Mouse (Mus musculus): ENCODE results near the gene Gorasp2.

The Gorasp2 gene

GRCm38 (mm10) chr2:70660887-70661714 is at the start of gene Gorasp2:
Gene Gorasp2 (plus strand): TSS chr2:70661576.
- peak; percentile 95 for DNase-seq (ENCODE audit: low read depth)

DNA sequence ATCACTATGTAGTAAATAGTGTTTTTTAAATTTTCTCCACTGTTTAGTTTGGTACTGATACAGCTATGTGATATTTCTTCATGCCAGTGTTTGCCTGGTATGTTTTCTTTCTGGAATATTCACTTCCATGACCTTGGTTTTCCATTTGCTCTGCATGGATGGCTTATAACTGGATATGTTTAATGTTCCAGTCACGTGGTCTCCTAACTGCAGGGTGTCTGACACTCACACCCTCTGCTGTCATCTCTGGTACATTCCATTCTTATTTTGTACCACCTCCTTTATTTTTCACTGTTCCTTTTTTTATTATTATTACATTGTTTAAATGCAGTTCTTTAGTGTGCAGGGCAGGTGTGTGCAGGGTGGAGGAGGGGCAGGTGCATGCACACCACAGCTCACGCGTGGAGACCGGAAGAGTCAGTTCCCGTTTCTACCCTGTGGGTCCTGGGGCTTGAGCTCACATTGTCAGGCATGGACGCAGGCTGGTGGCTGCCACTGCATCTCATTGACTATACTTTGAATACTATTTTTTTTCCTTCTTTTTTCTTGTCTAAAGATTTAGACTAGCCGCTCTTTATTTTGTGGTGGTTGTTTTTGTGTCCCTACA is 46.5 kb upstream of the Gorasp2 start:
- DNase-seq (ENCODE audit: low read depth) = no peak

DNA sequence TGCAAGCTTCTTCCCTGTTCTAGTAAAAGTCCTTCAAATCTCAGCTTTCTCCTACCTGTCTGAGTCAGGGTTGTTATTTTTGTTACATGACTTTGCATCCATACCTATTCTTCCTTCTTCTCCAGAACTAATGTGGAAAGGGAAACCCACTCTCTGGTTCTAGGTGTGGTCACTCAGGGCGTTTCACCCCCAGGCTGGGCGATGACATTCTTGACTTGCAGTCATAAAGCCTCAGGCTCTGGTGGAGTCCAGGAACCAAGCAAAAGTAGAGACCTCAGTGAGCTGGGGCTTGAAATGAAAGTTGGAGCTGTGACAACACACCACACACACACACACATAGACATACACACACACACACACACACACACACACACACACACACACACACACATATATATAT is 45.3 kb upstream of the Gorasp2 start:
- DNase-seq (ENCODE audit: low read depth) = no peak

GRCm38 (mm10) chr2:70616617-70617016 is 44.8 kb upstream of the Gorasp2 start:
- DNase-seq (ENCODE audit: low read depth) = no peak

- no peak for DNase-seq (ENCODE audit: low read depth)
Measured at GRCm38 (mm10) chr2:70619232-70619835, 42.0 kb upstream of the Gorasp2 start.

GRCm38 (mm10) chr2:70620225-70620624 is 41.2 kb upstream of the Gorasp2 start:
- peak; percentile 32 for DNase-seq (ENCODE audit: low read depth)

DNA sequence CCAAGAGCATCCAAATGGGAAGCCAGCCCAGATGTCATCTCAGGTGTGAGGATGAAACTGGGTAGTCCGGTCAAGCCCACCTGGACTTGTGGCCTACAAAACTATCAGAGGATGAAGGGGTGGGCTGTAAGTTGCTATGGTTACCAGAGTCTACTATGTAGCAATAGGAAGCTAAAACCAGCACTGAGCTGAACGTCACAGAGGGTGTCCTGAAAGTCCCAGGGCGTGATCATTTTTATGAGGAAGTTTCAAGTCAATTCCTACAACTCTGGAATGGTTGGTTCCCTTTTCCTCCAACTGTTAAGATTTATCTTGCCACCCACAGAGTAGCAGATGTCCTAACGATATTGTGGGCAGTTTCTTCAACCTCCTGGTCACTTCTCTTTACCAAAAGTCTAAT is 39.1 kb upstream of the Gorasp2 start:
- DNase-seq (ENCODE audit: low read depth) = no peak

DNA sequence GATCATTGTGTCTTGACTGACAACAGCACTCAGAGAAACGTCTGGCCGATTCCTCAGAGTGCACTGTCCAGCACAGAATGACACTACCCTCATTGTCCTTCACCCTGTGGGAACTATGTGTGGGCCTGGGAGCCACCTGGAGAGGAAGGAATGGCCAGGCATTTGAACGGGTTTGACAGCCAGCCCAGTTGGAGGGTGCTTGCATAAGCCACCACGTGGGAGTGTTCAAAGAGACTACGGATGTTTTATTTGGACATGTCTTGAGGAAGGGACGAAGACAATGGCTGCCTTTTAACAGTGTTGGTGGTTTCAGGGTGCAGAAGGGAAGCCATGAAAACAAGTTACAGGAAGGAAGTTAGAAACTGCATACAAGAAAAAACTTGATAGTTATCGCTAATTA is 35.6 kb upstream of the Gorasp2 start:
- no peak for DNase-seq (ENCODE audit: low read depth)

DNA sequence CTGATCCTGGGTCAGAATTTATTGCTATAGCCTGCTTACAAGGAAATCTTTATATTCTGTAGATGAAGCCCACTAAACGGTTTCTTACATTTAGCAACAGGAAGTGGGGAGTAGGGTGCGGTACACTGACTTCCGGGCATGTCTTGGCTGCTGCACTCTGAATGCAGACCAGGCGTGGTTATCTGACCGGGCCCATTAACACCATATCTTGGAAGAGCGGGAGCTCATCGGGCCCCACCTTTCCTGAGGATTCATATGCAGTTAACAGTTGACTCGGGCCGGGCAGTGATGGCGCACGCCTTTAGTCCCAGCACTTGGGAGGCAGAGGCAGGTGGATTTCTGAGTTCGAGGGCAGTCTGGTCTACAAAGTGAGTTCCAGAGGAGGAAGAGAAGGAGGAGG is 33.0 kb upstream of the Gorasp2 start:
- no peak for DNase-seq (ENCODE audit: low read depth)

DNA sequence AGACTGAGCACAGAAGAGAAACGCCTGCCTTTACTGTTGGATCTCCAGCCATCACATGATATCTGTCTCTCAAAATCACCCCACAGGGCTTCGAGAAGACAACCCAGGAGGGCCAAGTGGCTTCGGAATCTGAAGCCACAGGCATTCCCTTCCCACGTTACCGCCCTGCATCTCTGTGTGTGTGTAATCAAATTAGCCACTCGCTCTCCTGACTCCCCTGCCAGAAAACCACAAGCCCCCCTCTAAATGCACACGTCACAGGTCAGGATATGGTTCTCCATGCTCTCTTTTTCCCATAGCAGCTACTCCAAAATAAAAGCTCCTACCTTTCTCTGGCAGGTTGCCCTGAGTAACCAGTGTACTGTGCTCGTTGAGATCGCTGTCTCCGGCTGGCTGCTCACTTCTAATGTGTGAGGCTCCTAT is 32.0 kb upstream of the Gorasp2 start:
- no peak for DNase-seq (ENCODE audit: low read depth)

GRCm38 (mm10) chr2:70629921-70630320 is 31.5 kb upstream of the Gorasp2 start:
- no peak for DNase-seq (ENCODE audit: low read depth)

DNA sequence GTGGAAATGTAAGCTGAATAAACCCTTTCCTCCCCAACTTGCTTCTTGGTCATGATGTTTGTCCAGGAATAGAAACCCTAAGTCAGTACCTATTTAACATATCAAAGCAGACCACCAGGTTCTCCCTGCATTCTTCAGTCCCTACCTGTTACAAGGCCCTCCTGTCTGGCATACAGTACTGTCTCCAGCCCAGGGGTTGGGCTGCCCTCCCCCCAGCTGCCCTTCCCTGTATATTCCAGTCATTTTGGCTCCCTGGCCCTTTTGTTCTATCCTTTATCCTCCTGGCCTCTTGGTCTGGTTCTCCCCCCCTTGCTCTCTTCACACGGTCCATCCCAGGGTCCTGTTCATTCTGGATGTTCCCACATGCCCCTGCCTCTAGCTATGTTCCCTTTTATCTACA is 30.1 kb upstream of the Gorasp2 start:
- DNase-seq (ENCODE audit: low read depth) = no peak

DNA sequence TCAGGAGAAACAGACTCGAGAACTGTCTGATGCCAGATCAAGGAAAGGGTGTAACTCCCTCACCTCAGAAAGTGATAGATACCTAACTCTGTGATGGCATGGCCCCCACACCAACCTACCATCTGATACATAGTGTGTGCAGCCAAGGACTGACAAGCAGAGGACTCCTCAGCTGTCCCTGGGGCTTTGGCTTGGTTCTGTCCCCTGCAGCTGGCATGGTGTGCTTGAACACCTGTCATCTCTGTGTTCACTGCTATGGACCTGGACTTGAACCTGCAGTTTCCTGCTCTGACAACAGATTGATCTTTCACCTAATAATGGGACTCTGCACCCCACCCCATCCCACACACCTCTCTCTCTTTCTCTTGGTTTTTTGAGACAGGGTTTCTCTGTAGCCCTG is 29.0 kb upstream of the Gorasp2 start:
- no peak for DNase-seq (ENCODE audit: low read depth)

GRCm38 (mm10) chr2:70634028-70634690 is 27.2 kb upstream of the Gorasp2 start:
- DNase-seq (ENCODE audit: low read depth) = no peak

- DNase-seq (ENCODE audit: low read depth) = no peak
Measured at GRCm38 (mm10) chr2:70640968-70641367, 20.4 kb upstream of the Gorasp2 start.

- DNase-seq (ENCODE audit: low read depth) = no peak
Measured at GRCm38 (mm10) chr2:70642971-70643565, 18.3 kb upstream of the Gorasp2 start.

DNA sequence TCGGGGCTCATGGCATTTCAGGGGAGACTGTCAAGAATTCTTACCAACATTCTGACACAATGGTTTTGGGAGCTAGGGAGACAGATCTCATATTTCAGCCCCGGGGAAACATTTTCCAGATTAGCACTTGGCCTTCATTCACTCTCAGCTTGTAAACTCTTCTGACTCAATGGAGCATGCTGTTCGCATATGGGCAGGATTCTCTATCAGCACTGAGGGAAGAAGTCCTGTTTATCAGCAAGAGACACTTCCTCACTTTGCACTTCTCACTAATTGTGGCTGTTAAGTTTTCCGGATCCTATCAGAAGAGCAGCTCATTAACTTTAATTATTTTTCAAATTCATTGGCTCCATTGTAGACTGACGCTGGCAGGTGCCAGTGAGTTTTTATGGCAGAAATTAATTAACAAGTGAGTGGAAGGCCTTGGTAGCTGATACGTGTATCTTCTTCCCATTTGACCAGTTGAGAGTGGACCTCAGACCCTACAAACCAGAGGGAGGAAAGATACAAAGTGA is 16.1 kb upstream of the Gorasp2 start:
- DNase-seq (ENCODE audit: low read depth) = no peak

DNA sequence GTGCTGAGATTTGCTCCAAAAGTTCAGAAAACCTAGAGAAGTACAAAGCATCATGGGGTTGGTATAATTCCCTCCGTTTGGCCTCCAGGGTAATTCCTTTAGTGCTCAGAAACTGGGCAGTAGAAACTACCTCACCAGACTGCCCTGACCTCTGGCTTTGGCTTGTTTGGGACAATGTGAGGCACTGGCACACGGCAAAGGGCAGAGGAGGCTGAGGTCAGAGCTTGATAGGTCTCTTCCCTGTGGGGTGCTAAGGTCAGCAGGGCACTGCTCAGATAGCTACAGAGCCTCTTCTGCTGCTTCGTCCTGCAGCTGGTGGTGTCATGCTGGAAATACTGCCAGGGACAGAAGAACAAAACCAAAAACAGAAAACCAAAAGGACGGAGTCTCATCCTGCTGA is 13.7 kb upstream of the Gorasp2 start:
- DNase-seq (ENCODE audit: low read depth) = no peak

- no peak for DNase-seq (ENCODE audit: low read depth)
Measured at GRCm38 (mm10) chr2:70648271-70648670, 13.1 kb upstream of the Gorasp2 start.

- DNase-seq (ENCODE audit: low read depth) = no peak
Measured at GRCm38 (mm10) chr2:70649471-70649870, 11.9 kb upstream of the Gorasp2 start.

DNA sequence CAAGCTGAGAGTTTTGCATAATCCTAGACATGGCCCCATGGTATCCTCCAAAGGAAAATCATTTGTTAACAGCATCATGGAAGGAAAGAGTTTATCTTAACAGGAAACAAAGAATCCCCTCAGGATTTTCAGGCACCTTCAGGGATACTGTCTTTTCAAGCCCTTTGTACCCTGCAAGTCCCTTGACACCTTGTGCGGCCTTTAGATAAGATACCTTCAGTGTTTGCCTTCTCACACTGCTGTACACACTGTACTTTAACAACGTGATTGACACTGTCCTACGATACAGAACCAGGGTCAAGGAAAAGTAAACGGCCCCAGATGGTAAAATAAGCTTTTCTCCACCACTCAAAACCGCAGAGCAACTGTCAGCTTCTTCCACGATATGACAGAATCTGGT is 9.6 kb upstream of the Gorasp2 start:
- DNase-seq (ENCODE audit: low read depth) = no peak

DNA sequence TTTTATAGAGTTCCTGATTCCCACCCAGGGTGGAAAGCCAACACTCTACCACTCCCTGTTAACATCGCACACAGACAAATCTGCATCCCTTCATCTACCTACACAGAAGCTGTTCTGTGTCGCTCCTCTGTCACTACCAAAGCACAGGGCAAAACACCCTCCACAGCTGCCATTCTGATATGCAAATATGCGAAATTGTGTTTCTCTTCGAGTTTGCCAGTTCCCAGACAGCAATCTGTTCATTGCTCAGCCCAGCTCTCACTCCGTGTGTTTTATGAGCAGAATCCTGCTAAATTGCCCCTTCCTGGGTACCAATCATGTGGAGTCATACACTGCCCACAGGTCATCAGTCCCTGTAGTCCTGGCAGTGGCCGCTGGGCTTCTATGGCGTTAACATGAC is 4.3 kb upstream of the Gorasp2 start:
- no peak for DNase-seq (ENCODE audit: low read depth)

Data from c-Kit-positive CD71-positive TER-119-negative erythroid progenitor cells, embryonic 14.5 days (primary cell).